Mouse (Mus musculus): Measurements from ENCODE around the gene Stk4. TPM values are rescaled to one million over a fixed set of nuclear protein-coding genes. Genes with fewer than 3 reads are reported as not detected.
"Not testable (repeated sequence)": the region's sequence is repeated elsewhere in the genome, so short reads cannot be mapped to it uniquely, and the experiment has no call there.

The Stk4 gene
- polyA plus RNA-seq, 1 experiment from 2014 or later, result 14.0 TPM

DNA sequence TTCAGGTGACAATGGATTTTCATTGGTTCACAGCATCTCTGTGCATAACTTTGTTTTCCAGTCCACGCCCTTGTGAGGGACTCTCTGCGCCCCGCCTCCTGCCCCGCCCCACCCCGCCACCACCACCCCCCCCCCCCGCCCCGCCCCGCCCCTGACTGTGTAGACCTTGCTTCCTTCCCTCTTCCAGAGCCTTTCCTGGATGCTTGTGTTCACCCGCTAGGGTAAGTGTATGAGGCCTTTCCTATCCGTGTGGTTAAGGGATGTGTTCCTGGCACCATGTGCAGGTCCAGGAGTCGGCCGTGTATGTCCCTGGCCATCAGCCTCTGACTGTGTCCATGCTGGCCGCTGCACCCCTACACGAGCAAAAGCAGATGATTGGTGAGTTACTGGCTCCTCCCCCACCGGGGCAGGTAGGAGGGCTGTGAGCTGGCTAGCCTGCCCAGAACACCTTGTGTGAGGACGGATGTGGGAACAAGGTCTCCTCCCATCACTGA is 22.9 kb upstream of the Stk4 start:
- Histone ChIP-seq H3K36me3 (ENCODE audit: control insufficient read depth, insufficient read depth) (no peaks in the 10 kb centered on the region), H3K4me3 (ENCODE audit: low read depth, low read length) (peak overlapping the region; percentile 37), H3K4me1 (ENCODE audit: control insufficient read depth, low read depth, low read length) (peaks cover 3% of the 10 kb centered on the region; the same call in 1 of the 2 replicates), H3K27me3 (ENCODE audit: control insufficient read depth, insufficient read depth, low read depth, low read length) (no peaks in the 10 kb centered on the region), H3K9me3 (replicated peaks; ENCODE audit: control insufficient read depth, low read length) (no peaks in the 10 kb centered on the region), H3K4me2 (ENCODE audit: low read depth, low read length) (peak overlapping the region; percentile 59), H3K9ac (ENCODE audit: low read depth, low read length) (no peak overlapping the region), H3K27ac (ENCODE audit: low read length) (no peak overlapping the region)
- ATAC-seq (ENCODE audit: low read depth), result peak; percentile 77
- 2% methylated on average over 13 of the region's 16 CpGs for WGBS (ENCODE audit: insufficient replicate concordance)

DNA sequence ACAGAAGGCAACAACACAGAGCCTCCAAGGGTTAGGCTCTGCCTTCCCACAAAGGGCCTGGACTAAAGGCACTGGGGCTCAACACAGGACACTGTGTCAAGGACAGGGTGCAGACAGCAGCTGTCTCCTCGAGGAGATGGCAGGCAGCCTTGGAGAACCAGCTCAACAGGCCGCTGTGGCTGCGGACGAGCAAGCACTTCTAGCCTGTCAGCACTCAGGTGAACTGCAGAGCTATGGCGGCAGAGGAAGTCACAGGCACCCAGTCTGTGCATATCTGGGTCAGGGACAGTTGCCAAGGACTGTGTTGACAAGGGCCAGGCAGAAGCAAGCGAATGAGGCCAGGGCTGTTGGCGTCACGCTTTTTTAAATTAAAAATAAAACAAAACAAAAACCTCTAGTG is 16.4 kb upstream of the Stk4 start:
- Histone ChIP-seq H3K4me3 (ENCODE audit: low read depth, low read length) (no peak overlapping the region), H3K9me3 (replicated peaks; ENCODE audit: control insufficient read depth, low read length) (no peaks in the 10 kb centered on the region), H3K4me2 (ENCODE audit: low read depth, low read length) (no peak overlapping the region), H3K27ac (ENCODE audit: low read length) (no peak overlapping the region), H3K27me3 (ENCODE audit: control insufficient read depth, insufficient read depth, low read depth, low read length) (no peaks in the 10 kb centered on the region), H3K4me1 (ENCODE audit: control insufficient read depth, low read depth, low read length) (no peaks in the 10 kb centered on the region), H3K9ac (ENCODE audit: low read depth, low read length) (no peak overlapping the region), H3K36me3 (ENCODE audit: control insufficient read depth, insufficient read depth) (peaks cover 19% of the 10 kb centered on the region)
- WGBS (ENCODE audit: insufficient replicate concordance), result 76% methylated on average over 8 of the region's 8 CpGs
- no peak for ATAC-seq (ENCODE audit: low read depth)

DNA sequence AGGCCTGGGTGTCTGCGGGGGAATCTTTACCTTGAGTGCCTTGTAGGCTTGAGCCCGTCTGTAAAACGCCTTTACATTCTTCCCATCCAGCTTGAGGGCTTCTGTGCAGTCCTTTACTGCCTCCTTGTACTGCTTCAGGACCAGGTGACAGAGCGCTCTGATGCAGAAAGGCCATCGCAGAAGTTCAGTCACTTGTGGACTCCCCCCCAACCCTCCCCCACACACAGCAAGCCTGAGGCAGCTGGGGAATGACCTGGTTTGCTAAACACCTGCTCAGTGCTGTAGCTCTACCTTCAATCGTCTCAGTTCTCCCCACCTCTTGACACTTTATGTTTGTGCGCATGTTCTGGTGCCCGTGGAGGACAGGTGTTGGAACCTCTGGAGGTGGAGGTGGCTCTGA is 15.5 kb upstream of the Stk4 start:
- no peaks in the 10 kb centered on the region for H3K27me3 ChIP-seq (ENCODE audit: control insufficient read depth, insufficient read depth, low read depth, low read length)
- no peak overlapping the region for H3K27ac ChIP-seq (ENCODE audit: low read length)
- no peak overlapping the region for H3K4me3 ChIP-seq (ENCODE audit: low read depth, low read length)
- no peaks in the 10 kb centered on the region for H3K9me3 ChIP-seq (replicated peaks; ENCODE audit: control insufficient read depth, low read length)
- H3K9ac ChIP-seq (ENCODE audit: low read depth, low read length), result no peak overlapping the region
- no peak for ATAC-seq (ENCODE audit: low read depth)
- peaks cover 19% of the 10 kb centered on the region for H3K36me3 ChIP-seq (ENCODE audit: control insufficient read depth, insufficient read depth)
- no peak overlapping the region for H3K4me2 ChIP-seq (ENCODE audit: low read depth, low read length)
- H3K4me1 ChIP-seq (ENCODE audit: control insufficient read depth, low read depth, low read length), result no peaks in the 10 kb centered on the region
- 79% methylated on average over 8 of the region's 8 CpGs for WGBS (ENCODE audit: insufficient replicate concordance)

DNA sequence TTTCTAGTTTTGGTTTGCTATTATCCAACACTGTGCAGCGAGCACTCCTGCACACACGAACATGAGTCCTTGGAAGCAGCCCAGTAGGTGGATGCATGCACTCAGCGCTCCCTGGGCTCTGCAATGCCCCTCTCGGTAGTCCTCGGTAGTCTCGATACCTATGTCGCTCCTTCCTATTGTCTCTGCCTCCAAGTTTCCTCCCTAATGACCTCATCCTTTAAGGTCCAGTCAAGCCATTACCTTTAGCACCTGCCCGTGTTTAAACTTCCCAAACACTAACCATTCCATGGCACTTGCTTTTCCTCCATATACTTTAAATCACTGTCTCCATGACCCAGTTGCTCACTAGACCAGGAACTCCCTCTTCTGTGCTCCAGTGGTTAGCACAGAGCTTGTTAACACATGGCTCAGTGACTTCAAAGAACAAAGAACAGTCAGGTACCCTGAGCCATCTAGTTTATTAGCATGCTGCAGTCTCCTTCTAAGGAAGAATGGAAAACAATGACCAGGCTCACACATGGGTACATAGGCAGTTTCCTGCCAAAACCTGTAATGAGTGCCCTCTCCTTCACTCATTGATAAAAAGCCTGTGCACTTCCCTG is 10.4 kb upstream of the Stk4 start:
- 86% methylated on average over 8 of the region's 8 CpGs for whole genome bisulfite sequencing (ENCODE audit: insufficient replicate concordance)
- no peak for ATAC-seq (ENCODE audit: low read depth)
- H3K27me3 ChIP-seq (ENCODE audit: control insufficient read depth, insufficient read depth, low read depth, low read length), result no peaks in the 10 kb centered on the region
- peaks cover 22% of the 10 kb centered on the region for H3K36me3 ChIP-seq (ENCODE audit: control insufficient read depth, insufficient read depth)
- H3K4me3 ChIP-seq (ENCODE audit: low read depth, low read length), result no peak overlapping the region
- no peaks in the 10 kb centered on the region for H3K9me3 ChIP-seq (replicated peaks; ENCODE audit: control insufficient read depth, low read length)
- H3K4me2 ChIP-seq (ENCODE audit: low read depth, low read length), result no peak overlapping the region
- H3K9ac ChIP-seq (ENCODE audit: low read depth, low read length), result no peak overlapping the region
- H3K4me1 ChIP-seq (ENCODE audit: control insufficient read depth, low read depth, low read length), result no peaks in the 10 kb centered on the region
- no peak overlapping the region for H3K27ac ChIP-seq (ENCODE audit: low read length)

DNA sequence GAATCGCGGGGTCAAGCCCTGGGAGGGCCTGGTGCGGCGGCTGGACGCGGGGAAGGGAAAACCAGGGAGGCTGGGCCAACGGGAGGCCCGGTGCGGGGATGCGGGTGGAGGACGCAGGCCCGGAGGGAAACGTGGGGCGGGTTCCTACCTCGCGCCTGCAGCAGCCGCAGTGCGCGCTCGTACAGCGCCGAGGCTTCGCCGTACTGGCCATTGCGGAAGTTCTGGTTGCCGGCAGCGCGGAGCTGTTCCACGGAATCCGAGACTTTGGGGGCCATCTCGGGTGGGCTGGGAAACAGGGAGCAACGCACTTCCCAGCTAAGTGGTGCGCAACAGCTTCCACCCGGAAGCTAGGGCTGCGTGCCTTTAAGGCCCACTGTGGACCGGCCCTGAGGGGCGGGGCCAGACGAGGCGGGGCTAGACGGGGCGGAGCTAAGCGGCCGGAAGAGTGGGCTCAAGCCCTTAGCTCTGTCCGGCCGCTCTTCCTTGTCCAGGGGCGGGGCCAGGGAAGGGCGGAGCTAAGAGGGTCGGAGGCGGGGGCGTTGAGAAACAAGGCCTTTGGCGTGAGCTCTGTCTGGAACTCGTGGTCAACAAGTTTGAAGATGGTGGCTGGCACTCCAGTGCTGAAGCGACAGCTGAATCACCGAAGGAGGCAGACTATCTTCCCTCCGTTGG is 779 bp downstream of the Stk4 start, which contains the start of gene Tomm34:
Tomm34 (minus strand) TSS at position 405 of the 672 bp plus-strand sequence.
- ATAC-seq (ENCODE audit: low read depth), result peak; percentile 91
- peak within 1 kb of the TSS; percentile 94 for H3K4me3 ChIP-seq (ENCODE audit: low read depth, low read length)
- H3K36me3 ChIP-seq (ENCODE audit: control insufficient read depth, insufficient read depth), result no peaks in the 10 kb centered on the region; the same call in 1 of the 2 replicates
- peak within 1 kb of the TSS; percentile 67 for H3K27ac ChIP-seq (ENCODE audit: low read length)
- H3K4me1 ChIP-seq (ENCODE audit: control insufficient read depth, low read depth, low read length), result peaks cover 25% of the 10 kb centered on the region
- H3K9me3 ChIP-seq (replicated peaks; ENCODE audit: control insufficient read depth, low read length), result no peaks in the 10 kb centered on the region
- peak within 1 kb of the TSS; percentile 93 for H3K4me2 ChIP-seq (ENCODE audit: low read depth, low read length)
- WGBS (ENCODE audit: insufficient replicate concordance), result under 1% methylated on average over 55 of the region's 55 CpGs
- no peaks in the 10 kb centered on the region for H3K27me3 ChIP-seq (ENCODE audit: control insufficient read depth, insufficient read depth, low read depth, low read length)
- peak within 1 kb of the TSS; percentile 87 for H3K9ac ChIP-seq (ENCODE audit: low read depth, low read length)

DNA sequence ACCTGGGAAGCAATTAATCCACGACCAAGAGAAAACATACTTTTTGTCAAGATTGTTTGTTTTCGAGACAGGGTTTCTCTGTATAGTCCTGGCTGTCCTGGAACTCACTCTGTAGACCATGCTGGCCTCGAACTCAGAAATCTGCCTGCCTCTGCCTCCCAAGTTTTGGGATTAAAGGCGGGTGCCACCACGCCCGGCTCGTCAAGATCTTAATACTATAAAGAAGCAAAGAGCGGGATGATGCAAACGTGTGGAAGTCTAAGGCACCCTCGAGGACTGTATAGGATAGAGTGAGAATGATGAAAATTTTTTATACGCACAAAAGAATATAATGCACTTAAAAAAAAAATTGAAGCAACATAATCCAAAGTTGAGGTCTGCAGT is 1.3 kb downstream of the Stk4 start:
- H3K9me3 ChIP-seq (replicated peaks; ENCODE audit: control insufficient read depth, low read length); H3K27me3 ChIP-seq (ENCODE audit: control insufficient read depth, insufficient read depth, low read depth, low read length); H3K36me3 ChIP-seq (ENCODE audit: control insufficient read depth, insufficient read depth); ATAC-seq (ENCODE audit: low read depth); H3K9ac ChIP-seq (ENCODE audit: low read depth, low read length): not testable (repeated sequence)
- Histone ChIP-seq H3K4me3 (ENCODE audit: low read depth, low read length) (peak overlapping the region; percentile 94), H3K27ac (ENCODE audit: low read length) (peak overlapping the region; percentile 10; the same call in 1 of the 2 replicates), H3K4me2 (ENCODE audit: low read depth, low read length) (peak overlapping the region; percentile 93), H3K4me1 (ENCODE audit: control insufficient read depth, low read depth, low read length) (peaks cover 30% of the 10 kb centered on the region)
- 74% methylated on average over 11 of the region's 11 CpGs for WGBS (ENCODE audit: insufficient replicate concordance)

DNA sequence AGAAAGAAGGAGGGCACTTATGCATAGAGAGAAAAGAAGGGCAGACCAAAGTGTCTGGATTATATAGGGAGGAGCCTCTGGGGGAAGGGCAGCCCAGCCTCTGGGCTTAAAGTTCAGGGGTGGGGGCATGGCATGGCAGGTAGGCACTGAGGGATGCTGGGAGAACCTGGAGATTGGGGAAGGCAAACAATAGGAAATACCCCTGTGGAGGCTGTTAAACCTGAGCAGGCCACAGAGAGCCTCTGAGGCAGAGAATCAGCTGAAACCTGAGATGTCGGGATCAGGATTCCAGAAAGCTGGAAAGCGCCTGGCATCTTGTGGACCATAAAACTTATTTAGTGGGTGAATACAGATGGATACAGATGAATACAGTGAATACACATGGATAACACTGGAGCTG is 2.0 kb downstream of the Stk4 start:
- no peak overlapping the region for H3K4me2 ChIP-seq (ENCODE audit: low read depth, low read length)
- H3K4me1 ChIP-seq (ENCODE audit: control insufficient read depth, low read depth, low read length), result peaks cover 34% of the 10 kb centered on the region
- no peak overlapping the region for H3K27ac ChIP-seq (ENCODE audit: low read length)
- H3K36me3 ChIP-seq (ENCODE audit: control insufficient read depth, insufficient read depth), result no peaks in the 10 kb centered on the region
- WGBS (ENCODE audit: insufficient replicate concordance), result 87% methylated on average over 2 of the region's 2 CpGs
- H3K27me3 ChIP-seq (ENCODE audit: control insufficient read depth, insufficient read depth, low read depth, low read length), result no peaks in the 10 kb centered on the region
- no peaks in the 10 kb centered on the region for H3K9me3 ChIP-seq (replicated peaks; ENCODE audit: control insufficient read depth, low read length)
- H3K4me3 ChIP-seq (ENCODE audit: low read depth, low read length), result no peak overlapping the region
- no peak overlapping the region for H3K9ac ChIP-seq (ENCODE audit: low read depth, low read length)
- ATAC-seq (ENCODE audit: low read depth), result no peak

DNA sequence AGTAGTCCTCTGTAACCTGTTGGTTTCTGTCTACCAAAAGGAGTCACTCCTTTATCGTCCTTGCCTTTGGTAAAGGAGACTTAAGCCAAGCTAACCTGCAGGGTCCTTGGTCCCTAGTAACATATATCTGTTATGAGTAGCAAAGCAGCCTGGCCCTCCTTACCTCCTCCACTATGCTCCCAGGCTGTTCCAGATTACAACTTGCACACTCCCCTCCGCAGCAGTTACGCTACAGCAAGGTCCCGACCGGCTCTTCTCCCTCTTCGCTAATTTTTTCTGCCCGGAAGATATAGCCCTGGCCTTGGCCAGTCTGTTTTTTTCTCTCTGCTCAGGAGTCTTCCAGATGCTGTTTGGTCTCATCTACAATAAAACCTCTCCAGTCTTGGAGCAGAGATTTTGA is 3.0 kb downstream of the Stk4 start:
- no peaks in the 10 kb centered on the region for H3K27me3 ChIP-seq (ENCODE audit: control insufficient read depth, insufficient read depth, low read depth, low read length)
- H3K9me3 ChIP-seq (replicated peaks; ENCODE audit: control insufficient read depth, low read length), result no peaks in the 10 kb centered on the region
- H3K4me1 ChIP-seq (ENCODE audit: control insufficient read depth, low read depth, low read length), result peaks cover 35% of the 10 kb centered on the region
- H3K4me2 ChIP-seq (ENCODE audit: low read depth, low read length), result no peak overlapping the region
- no peaks in the 10 kb centered on the region for H3K36me3 ChIP-seq (ENCODE audit: control insufficient read depth, insufficient read depth)
- H3K9ac ChIP-seq (ENCODE audit: low read depth, low read length), result no peak overlapping the region
- 74% methylated on average over 7 of the region's 7 CpGs for WGBS (ENCODE audit: insufficient replicate concordance)
- no peak overlapping the region for H3K27ac ChIP-seq (ENCODE audit: low read length)
- no peak overlapping the region for H3K4me3 ChIP-seq (ENCODE audit: low read depth, low read length)
- ATAC-seq (ENCODE audit: low read depth), result no peak

DNA sequence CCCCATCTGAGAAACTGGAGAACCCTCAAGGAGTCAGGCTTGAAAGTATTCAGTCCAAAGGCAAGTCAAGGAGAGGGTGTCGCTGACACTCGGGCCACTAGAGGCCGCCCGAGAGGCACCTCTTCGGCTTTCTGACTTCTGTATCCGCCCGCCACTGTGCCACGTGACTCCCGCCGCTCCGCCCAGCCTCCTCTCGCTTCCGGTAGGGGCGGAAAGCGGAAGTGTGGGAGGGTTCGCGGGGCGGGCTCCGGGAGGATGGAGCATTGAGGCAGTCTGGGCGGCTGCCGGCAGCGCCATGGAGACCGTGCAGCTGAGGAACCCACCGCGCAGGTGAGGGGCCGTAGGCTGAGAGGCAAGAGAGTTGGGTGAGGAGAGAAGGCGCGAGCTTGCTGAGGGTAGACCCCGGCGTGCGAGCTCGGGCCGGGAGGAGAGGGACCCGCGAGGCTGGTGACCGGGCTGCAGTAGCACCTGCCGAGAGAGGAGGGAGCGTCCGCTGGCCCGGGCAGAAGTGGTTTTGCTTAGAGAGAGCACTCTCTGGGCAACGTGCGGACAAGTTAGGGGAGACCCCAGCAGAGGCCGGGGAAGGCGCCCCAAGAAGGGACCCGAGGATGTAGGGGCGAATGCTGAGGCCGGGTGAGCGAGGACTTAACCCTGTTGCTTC is 3.9 kb downstream of the Stk4 start:
- peak; percentile 84 for ATAC-seq (ENCODE audit: low read depth)
- Histone ChIP-seq H3K27me3 (ENCODE audit: control insufficient read depth, insufficient read depth, low read depth, low read length) (no peaks in the 10 kb centered on the region), H3K4me2 (ENCODE audit: low read depth, low read length) (peak overlapping the region; percentile 83), H3K9me3 (replicated peaks; ENCODE audit: control insufficient read depth, low read length) (no peaks in the 10 kb centered on the region), H3K4me3 (ENCODE audit: low read depth, low read length) (peak overlapping the region; percentile 93), H3K27ac (ENCODE audit: low read length) (peak overlapping the region; percentile 65), H3K4me1 (ENCODE audit: control insufficient read depth, low read depth, low read length) (peaks cover 36% of the 10 kb centered on the region), H3K36me3 (ENCODE audit: control insufficient read depth, insufficient read depth) (no peaks in the 10 kb centered on the region), H3K9ac (ENCODE audit: low read depth, low read length) (peak overlapping the region; percentile 78)
- under 1% methylated on average over 48 of the region's 48 CpGs for WGBS (ENCODE audit: insufficient replicate concordance)

Measured in liver, embryonic 16.5 days (tissue).